Mouse (Mus musculus) neural tube, embryonic 11.5 days (tissue): ENCODE measurements around the gene Dnmt3a. TPM values are rescaled to one million over a fixed set of nuclear protein-coding genes. Genes with fewer than 3 reads are reported as not detected.

Experiments used
- ATAC-seq: fragments of 200-750 bp; cut with Nextera tagmentation; 2 replicates; pipeline ENCODE4 v1.8.0; 2017; ENCODE audit warnings: moderate number of reproducible peaks, mild to moderate bottlenecking, moderate TSS enrichment, moderate library complexity; ENCODE audit not compliant: insufficient read depth, low FRiP score, low TSS enrichment
- DNase-seq: peaks from one replicate; pipeline ENCODE4 v3.0.0-alpha.2; 2015; ENCODE audit warnings: low spot score
- H3K27ac ChIP-seq: fragments of 300-500 bp; sonication (generic); 2 replicates; pipeline ENCODE4 v1.5.1; 2014; ENCODE audit warnings: low read depth, mild to moderate bottlenecking, low read length
- H3K27me3 ChIP-seq: fragments of 300-500 bp; sonication (generic); 2 replicates; pipeline ENCODE4 v1.6.1; 2014; ENCODE audit warnings: mild to moderate bottlenecking, low read length, mixed read lengths; ENCODE audit not compliant: control insufficient read depth, insufficient read depth
- H3K36me3 ChIP-seq: fragments of 300-500 bp; sonication (generic); 2 replicates; pipeline ENCODE4 v1.6.1; 2014; ENCODE audit warnings: mild to moderate bottlenecking, low read length, moderate library complexity, mixed read lengths; ENCODE audit not compliant: control insufficient read depth, insufficient read depth
- H3K4me1 ChIP-seq: fragments of 300-500 bp; sonication (generic); 2 replicates; pipeline ENCODE4 v1.6.1; 2014; ENCODE audit warnings: low read length, mixed read lengths; ENCODE audit not compliant: control insufficient read depth, insufficient read depth
- H3K4me2 ChIP-seq: fragments of 300-500 bp; sonication (generic); 2 replicates; pipeline ENCODE4 v1.6.1; 2014; ENCODE audit warnings: low read depth, mild to moderate bottlenecking, moderate library complexity
- H3K4me3 ChIP-seq: fragments of 300-500 bp; sonication (generic); 2 replicates; pipeline ENCODE4 v1.5.1; 2014; ENCODE audit warnings: low read depth, low read length
- H3K9ac ChIP-seq: fragments of 300-500 bp; sonication (generic); 2 replicates; pipeline ENCODE4 v1.6.1; 2014; ENCODE audit warnings: mild to moderate bottlenecking, low read length
- H3K9me3 ChIP-seq: fragments of 300-500 bp; sonication (generic); 2 replicates; pipeline ENCODE4 v1.6.1; 2016; ENCODE audit warnings: low read length; ENCODE audit not compliant: control insufficient read depth
- WGBS: fragments of 180-500 bp; shearing (Covaris S2); extraction: QIAGEN DNeasy Blood & Tissue Kit; methylation state at CpG from one replicate; pipeline ENCODE4 v1.1.7; 2014; 5-methylcytosine and 5-hydroxymethylcytosine counted together
- polyA plus RNA-seq: library from polyadenylated mRNA; unstranded; fragments of >200 nt; fragmentation: Nextera tagmentation; extraction: Ambion mirVana; gene quantifications from 2 replicates; pipeline ENCODE4 v1.2.1, GENCODE M21; 2014

Gene Dnmt3a
- polyA plus RNA-seq, 1 experiment from 2014 or later, result 88.6 TPM

- 89% methylated on average over 8 of the region's 8 CpGs for WGBS
- DNase-seq, result no peak
- Histone ChIP-seq H3K27me3 (no peaks in the 10 kb centered on the region), H3K4me1 (no peaks in the 10 kb centered on the region), H3K9ac (no peak overlapping the region), H3K36me3 (no peaks in the 10 kb centered on the region), H3K4me3 (no peak overlapping the region), H3K9me3 (no peaks in the 10 kb centered on the region), H3K4me2 (no peak overlapping the region), H3K27ac (no peak overlapping the region)
- ATAC-seq, result no peak
Observed at GRCm38 (mm10) chr12:3865594-3865993, 59.8 kb downstream of the Dnmt3a start.

- Histone ChIP-seq H3K9me3 (no peaks in the 10 kb centered on the region), H3K27me3 (no peaks in the 10 kb centered on the region), H3K36me3 (no peaks in the 10 kb centered on the region), H3K4me2 (no peak overlapping the region), H3K4me3 (no peak overlapping the region), H3K4me1 (peaks cover 3% of the 10 kb centered on the region; the same call in 1 of the 2 replicates), H3K9ac (no peak overlapping the region), H3K27ac (no peak overlapping the region)
- 87% methylated on average over 12 of the region's 12 CpGs for WGBS
- no peak for ATAC-seq
- no peak for DNase-seq
Observed at GRCm38 (mm10) chr12:3866654-3867370, 61.0 kb downstream of the Dnmt3a start.

GRCm38 (mm10) chr12:3868115-3868514 is 62.3 kb downstream of the Dnmt3a start:
- no peaks in the 10 kb centered on the region for H3K27me3 ChIP-seq
- H3K4me3 ChIP-seq, result no peak overlapping the region
- DNase-seq (no peak), ATAC-seq (no peak)
- H3K4me2 ChIP-seq, result no peak overlapping the region
- WGBS, result 92% methylated on average over 5 of the region's 5 CpGs
- H3K9ac ChIP-seq, result no peak overlapping the region
- peaks cover 3% of the 10 kb centered on the region; the same call in 1 of the 2 replicates for H3K4me1 ChIP-seq
- H3K27ac ChIP-seq, result no peak overlapping the region
- no peaks in the 10 kb centered on the region for H3K9me3 ChIP-seq
- no peaks in the 10 kb centered on the region; the same call in 1 of the 2 replicates for H3K36me3 ChIP-seq

- WGBS, result 92% methylated on average over 7 of the region's 7 CpGs
- H3K9ac ChIP-seq, result no peak overlapping the region
- peaks cover 3% of the 10 kb centered on the region; the same call in 1 of the 2 replicates for H3K4me1 ChIP-seq
- H3K36me3 ChIP-seq, result peaks cover 3% of the 10 kb centered on the region; the same call in 1 of the 2 replicates
- H3K4me3 ChIP-seq, result no peak overlapping the region
- H3K4me2 ChIP-seq, result no peak overlapping the region
- no peaks in the 10 kb centered on the region for H3K27me3 ChIP-seq
- no peak overlapping the region for H3K27ac ChIP-seq
- ATAC-seq, result no peak
- H3K9me3 ChIP-seq, result no peaks in the 10 kb centered on the region
- no peak for DNase-seq
Observed at GRCm38 (mm10) chr12:3868676-3869458, 63.1 kb downstream of the Dnmt3a start.

- Histone ChIP-seq H3K4me1 (peaks cover 3% of the 10 kb centered on the region; the same call in 1 of the 2 replicates), H3K36me3 (peaks cover 3% of the 10 kb centered on the region; the same call in 1 of the 2 replicates)
- no peak for ATAC-seq
Observed at GRCm38 (mm10) chr12:3870024-3870423, 64.2 kb downstream of the Dnmt3a start.

GRCm38 (mm10) chr12:3870859-3871462 is 65.2 kb downstream of the Dnmt3a start:
- Histone ChIP-seq H3K9me3 (no peaks in the 10 kb centered on the region), H3K27ac (no peak overlapping the region), H3K27me3 (no peaks in the 10 kb centered on the region), H3K4me1 (peaks cover 3% of the 10 kb centered on the region; the same call in 1 of the 2 replicates), H3K9ac (no peak overlapping the region; the same call in 1 of the 2 replicates), H3K36me3 (peaks cover 3% of the 10 kb centered on the region; the same call in 1 of the 2 replicates), H3K4me2 (peak overlapping the region; percentile 11), H3K4me3 (no peak overlapping the region)
- DNase-seq (peak; percentile 63), ATAC-seq (peak; percentile 60)
- 11% methylated on average over 19 of the region's 19 CpGs for WGBS

More at GRCm38 (mm10) chr12:3870024-3870423, 64.2 kb downstream of the Dnmt3a start:
- H3K4me2 ChIP-seq, result no peak overlapping the region
- H3K9me3 ChIP-seq, result no peaks in the 10 kb centered on the region
- H3K4me3 ChIP-seq, result no peak overlapping the region
- DNase-seq, result no peak
- H3K27ac ChIP-seq, result no peak overlapping the region
- H3K9ac ChIP-seq, result no peak overlapping the region
- WGBS, result 93% methylated on average over 5 of the region's 5 CpGs
- H3K27me3 ChIP-seq, result no peaks in the 10 kb centered on the region

GRCm38 (mm10) chr12:3871637-3872036 is 65.8 kb downstream of the Dnmt3a start:
- no peak overlapping the region for H3K4me3 ChIP-seq
- H3K9ac ChIP-seq, result peak overlapping the region; percentile 29; the same call in 1 of the 2 replicates
- no peak overlapping the region for H3K4me2 ChIP-seq
- no peaks in the 10 kb centered on the region for H3K9me3 ChIP-seq
- peak; percentile 56 for DNase-seq
- no peaks in the 10 kb centered on the region for H3K27me3 ChIP-seq
- 28% methylated on average over 15 of the region's 15 CpGs for WGBS
- peaks cover 3% of the 10 kb centered on the region; the same call in 1 of the 2 replicates for H3K36me3 ChIP-seq
- H3K27ac ChIP-seq, result no peak overlapping the region
- peak; percentile 38; the same call in 1 of the 2 replicates for ATAC-seq
- peaks cover 3% of the 10 kb centered on the region; the same call in 1 of the 2 replicates for H3K4me1 ChIP-seq

GRCm38 (mm10) chr12:3872410-3873230 is 66.8 kb downstream of the Dnmt3a start:
- H3K4me1 ChIP-seq, result peaks cover 3% of the 10 kb centered on the region; the same call in 1 of the 2 replicates
- no peaks in the 10 kb centered on the region for H3K9me3 ChIP-seq
- no peak overlapping the region for H3K4me2 ChIP-seq
- no peak overlapping the region for H3K27ac ChIP-seq
- DNase-seq, result no peak
- 74% methylated on average over 9 of the region's 9 CpGs for WGBS
- H3K9ac ChIP-seq, result no peak overlapping the region
- H3K36me3 ChIP-seq, result peaks cover 3% of the 10 kb centered on the region; the same call in 1 of the 2 replicates
- no peaks in the 10 kb centered on the region for H3K27me3 ChIP-seq
- no peak overlapping the region for H3K4me3 ChIP-seq
- ATAC-seq, result no peak
